ENCODE assay signal across 10 mouse cellular contexts in genomic region chr8:78656700-78657370, GRCm38 (mm10).
DNase-seq lines count a peak whose midpoint lies in the region; TF ChIP-seq lines count a peak whose summit lies in the region.
"Had no signal": no experiment of that assay in that cellular context is flagged by ENCODE, and none has a peak within 500 bp of the region (broad histone marks: within the 10 kb centered on the region; RNA-seq: fewer than 3 reads in every experiment).

No protein-coding gene starts in this region.

- no peaks in the 10 kb centered on the region for H3K27me3 ChIP-seq in liver, adult 2 months (ENCODE audit: control insufficient read depth, insufficient read depth, low read length)
- H3K27me3 ChIP-seq: heart, embryonic 13.5 days; hindbrain, embryonic 15.5 days had no signal

- peak; percentile 89 for DNase-seq in liver, adult 2 months (ENCODE audit: extremely low read depth, low read depth, low spot score)
- no peak for DNase-seq in liver
- peak; percentile 68 for DNase-seq in NIH3T3 (ENCODE audit: low read depth)
- peak; percentile 55 to 66 for DNase-seq in cerebellum, postnatal 10 days
- peak; percentile 15 for DNase-seq in kidney, postnatal 14 days
- DNase-seq in layer of hippocampus, adult 18-20 months (ENCODE audit: low spot score in 2 of 2) = no peak
- DNase-seq in frontal cortex, postnatal 36 days (ENCODE audit: low spot score in 2 of 2) = no peak
- no peak for DNase-seq in left cerebral cortex, adult 11 months (ENCODE audit: low spot score)

- peak overlapping the region; percentile 9; the same call in 1 of the 2 replicates for H3K27ac ChIP-seq in liver, adult 2 months (replicated peaks; ENCODE audit: insufficient read depth, low read depth, low read length)
- H3K27ac ChIP-seq: heart, embryonic 13.5 days; hindbrain, embryonic 15.5 days had no signal

- 0 out of 2 replicates have a peak, but pooled peaks cover 2% of the 10 kb centered on the region for H3K4me1 ChIP-seq in liver, adult 2 months (ENCODE audit: control insufficient read depth, insufficient read depth, low read length)
- H3K4me1 ChIP-seq: hindbrain, embryonic 15.5 days had no signal

- no peak for TF ChIP-seq CTCF in liver, adult 2 months (IDR thresholded peaks at IDR 0.05; ENCODE audit: low read depth, low read length)

- no peaks in the 10 kb centered on the region for H3K36me3 ChIP-seq in liver, adult 2 months (ENCODE audit: control insufficient read depth, insufficient read depth, low read length)
- H3K36me3 ChIP-seq: hindbrain, embryonic 15.5 days had no signal

- H3K4me3 ChIP-seq in liver, adult 2 months (ENCODE audit: insufficient read depth, low read depth, low read length) = no peak overlapping the region
- H3K4me3 ChIP-seq: heart, embryonic 13.5 days; hindbrain, embryonic 15.5 days had no signal

- no peak overlapping the region for H3K9ac ChIP-seq in liver, adult 2 months (ENCODE audit: low read depth, low read length)
- H3K9ac ChIP-seq: heart, embryonic 13.5 days; hindbrain, embryonic 15.5 days had no signal

- TF ChIP-seq POLR2A in liver, adult 2 months (IDR thresholded peaks at IDR 0.05; ENCODE audit: extremely low read depth, insufficient read depth, low read length) = no peak

- H3K79me2 ChIP-seq in liver, adult 2 months (ENCODE audit: control insufficient read depth, insufficient read depth, low read length) = no peaks in the 10 kb centered on the region

- 21% methylated on average over 10 of the region's 10 CpGs for WGBS in liver, adult 2 months

Comparison
In these comparisons a context has a peak if more than half of its experiments do, and no peak if none do; other contexts are left out.
1. DNase-seq: peak in liver, adult 2 months (single experiment), NIH3T3 (single experiment), cerebellum, postnatal 10 days (2 of 2) and kidney, postnatal 14 days (single experiment); none in liver (single experiment), layer of hippocampus, adult 18-20 months (0 of 2), frontal cortex, postnatal 36 days (0 of 2) and left cerebral cortex, adult 11 months (single experiment).